Mouse (Mus musculus) cerebral cortex, adult 2 months (tissue): ENCODE measurements around the gene Olfr826.

Experiments used
- WGBS: fragments of 180-500 bp; shearing (Covaris S2); methylation state at CpG from one replicate; pipeline ENCODE4 v1.1.7; 2018; 5-methylcytosine and 5-hydroxymethylcytosine counted together

Gene Olfr826

GRCm38 (mm10) chr10:130184086-130184485 is at the start of gene Olfr826:
Gene Olfr826 (minus strand): TSS chr10:130184186.
- 64% methylated on average over 1 of the region's 1 CpGs for WGBS

GRCm38 (mm10) chr10:130232117-130232516 is 48.1 kb upstream of the Olfr826 start:
- WGBS = 76% methylated on average over 1 of the region's 1 CpGs

- WGBS = 91% methylated on average over 5 of the region's 5 CpGs
Measured at GRCm38 (mm10) chr10:130229584-130229983, 45.6 kb upstream of the Olfr826 start.

- 3% methylated on average over 1 of the region's 1 CpGs for WGBS
Measured at GRCm38 (mm10) chr10:130228246-130228645, 44.3 kb upstream of the Olfr826 start.

- WGBS = 79% methylated on average over 3 of the region's 3 CpGs
Measured at GRCm38 (mm10) chr10:130225034-130225433, 41.0 kb upstream of the Olfr826 start.

- 87% methylated on average over 1 of the region's 1 CpGs for WGBS
Measured at GRCm38 (mm10) chr10:130214303-130214702, 30.3 kb upstream of the Olfr826 start, which contains the start of gene Olfr827. Gene Olfr827 (minus strand): TSS chr10:130214403.

GRCm38 (mm10) chr10:130166666-130167065 is 17.3 kb downstream of the Olfr826 start, which contains the start of gene Olfr825:
Gene Olfr825 (minus strand): TSS chr10:130166766.

GRCm38 (mm10) chr10:130144121-130144520 is 39.9 kb downstream of the Olfr826 start:
- 80% methylated on average over 5 of the region's 5 CpGs for WGBS

GRCm38 (mm10) chr10:130142481-130142880 is 41.5 kb downstream of the Olfr826 start:
- 86% methylated on average over 5 of the region's 5 CpGs for WGBS

GRCm38 (mm10) chr10:130129900-130130299 is 54.1 kb downstream of the Olfr826 start, which contains the start of gene Olfr824:
Gene Olfr824 (minus strand): TSS chr10:130130000.

